Comparison of ENCODE assay signal across 11 mouse cellular contexts in genomic region chr6:126569809-126570208, GRCm38 (mm10). TPM values are rescaled to one million over a fixed set of nuclear protein-coding genes. Genes with fewer than 3 reads are reported as not detected.
DNase-seq lines count a peak whose midpoint lies in the region; ATAC-seq lines count a peak whose summit lies in the region.
"Had no signal": no experiment of that assay in that cellular context is flagged by ENCODE, and none has a peak within 500 bp of the region (broad histone marks: within the 10 kb centered on the region; RNA-seq: fewer than 3 reads in every experiment).

No protein-coding gene starts in this region.

- ATAC-seq in megakaryocyte progenitor cell, adult 5-6 weeks (replicated peaks; ENCODE audit: poor library complexity) = no peak

- DNase-seq in right cerebral cortex, adult 18-20 months = peak; percentile 92
- no peak for DNase-seq in right cerebral cortex, postnatal 4 days
- DNase-seq in cerebellum, adult 8-10 months = peak; percentile 66
- peak; percentile 82 for DNase-seq in layer of hippocampus, adult 9-11 months
- peak; percentile 90 for DNase-seq in telencephalon, adult 2 months (ENCODE audit: low read depth, low spot score)
- DNase-seq in testis, postnatal 14 days (ENCODE audit: low spot score) = no peak
- DNase-seq in heart, postnatal 25 days (ENCODE audit: low spot score) = no peak
- DNase-seq: heart, adult 11 months; kidney, adult 11 months had no signal

- intact Hi-C loops in heart, postnatal 25 days (cut with DNase I) = no loop called here

RNA-seq across cellular contexts. Expression of gene Kcna5, which starts 34.6 kb away (rescaled TPM):
- total RNA-seq in megakaryocyte progenitor cell, adult 5-6 weeks (2015) = not detected in 2 replicates
- not detected in 2 replicates for total RNA-seq in megakaryocyte progenitor cell, adult 5-6 weeks (2017)
- 10 to 100 TPM; 13.4 to 16.7 TPM for total RNA-seq in heart, postnatal 25 days (2021)
- total RNA-seq: ES-E14 had no signal

Comparison
In these comparisons a context has a peak if more than half of its experiments do, and no peak if none do; other contexts are left out.
1. DNase-seq: peak in right cerebral cortex, adult 18-20 months (single experiment), cerebellum, adult 8-10 months (single experiment), layer of hippocampus, adult 9-11 months (single experiment) and telencephalon, adult 2 months (single experiment); none in right cerebral cortex, postnatal 4 days (single experiment), testis, postnatal 14 days (single experiment) and heart, postnatal 25 days (single experiment).
2. RNA of gene Kcna5, which starts 34.6 kb away (total RNA-seq): 13.4 to 16.7 TPM in heart, postnatal 25 days; not detected in megakaryocyte progenitor cell, adult 5-6 weeks; every median in the first group is over 10 times any median in the second.